In genomic region chr3:89963221-89963763, GRCm38 (mm10) we compare ENCODE assay signal across 8 mouse cellular contexts. TPM values are rescaled to one million over a fixed set of nuclear protein-coding genes. Genes with fewer than 3 reads are reported as not detected.
DNase-seq lines count a peak whose midpoint lies in the region; ATAC-seq and TF ChIP-seq lines count a peak whose summit lies in the region.

Atp8b2 (minus strand) TSS chr3:89963508.

- H3K9me3 ChIP-seq in intestine, postnatal 0 days (ENCODE audit: control insufficient read depth) = no peaks in the 10 kb centered on the region

- peak; percentile 20 for ATAC-seq in granulocyte monocyte progenitor cell, adult 5-6 weeks (replicated peaks; ENCODE audit: poor library complexity, severe bottlenecking)
- ATAC-seq in intestine, postnatal 0 days = peak; percentile 9; the same call in 1 of the 2 replicates

- peaks cover under 1% of the 10 kb centered on the region; the same call in 1 of the 2 replicates for H3K36me3 ChIP-seq in intestine, postnatal 0 days (ENCODE audit: control insufficient read depth, insufficient read depth)
- H3K36me3 ChIP-seq in myocyte (ENCODE audit: control insufficient read depth, insufficient read depth) = peaks cover 3% of the 10 kb centered on the region

- TF ChIP-seq CTCF in cortical plate, adult 2 months (IDR thresholded peaks at IDR 0.05; ENCODE audit: extremely low read depth, insufficient read depth, low read length) = no peak
- TF ChIP-seq CTCF in intestine, postnatal 0 days (IDR thresholded peaks at IDR 0.05; ENCODE audit: low read depth) = no peak

- TF ChIP-seq POLR2A in cortical plate, adult 2 months (IDR thresholded peaks at IDR 0.05; ENCODE audit: extremely low read depth, insufficient read depth, low read length) = peak; percentile 79
- peak; percentile 78 for TF ChIP-seq POLR2A in myocyte (IDR thresholded peaks at IDR 0.05; ENCODE audit: insufficient read length, low read depth)

- H3K4me3 ChIP-seq in cortical plate, adult 2 months (ENCODE audit: insufficient read depth, low read length) = peak within 1 kb of the TSS; percentile 73
- peak within 1 kb of the TSS; percentile 80 for H3K4me3 ChIP-seq in intestine, postnatal 0 days (ENCODE audit: low read depth, low read length)
- H3K4me3 ChIP-seq in myocyte = peak within 1 kb of the TSS; percentile 78

- peaks cover 13% of the 10 kb centered on the region for H3K27me3 ChIP-seq in intestine, postnatal 0 days (replicated peaks; ENCODE audit: control insufficient read depth, insufficient read depth, low read length)
- H3K27me3 ChIP-seq in myocyte (ENCODE audit: control insufficient read depth, insufficient read depth, insufficient read length) = no peaks in the 10 kb centered on the region

- peak within 1 kb of the TSS; percentile 76 for H3ac ChIP-seq in myocyte (ENCODE audit: control insufficient read depth, insufficient read length)

- peak within 1 kb of the TSS; percentile 89 for H3K4me2 ChIP-seq in intestine, postnatal 0 days (replicated peaks; ENCODE audit: low read depth)
- peak within 1 kb of the TSS; percentile 88 for H3K4me2 ChIP-seq in myocyte (ENCODE audit: low read depth)

- WGBS in intestine, postnatal 0 days = 1% methylated on average over 30 of the region's 35 CpGs

- peak within 1 kb of the TSS; percentile 83 for H3K27ac ChIP-seq in cortical plate, adult 2 months (ENCODE audit: insufficient read depth, low read length)
- H3K27ac ChIP-seq in intestine, postnatal 0 days (ENCODE audit: low read depth, low read length) = peak within 1 kb of the TSS; percentile 89

- H3K79me2 ChIP-seq in myocyte (ENCODE audit: control insufficient read depth, insufficient read depth) = peaks cover 34% of the 10 kb centered on the region

- H3K4me1 ChIP-seq in cortical plate, adult 2 months (ENCODE audit: control insufficient read depth, insufficient read depth, low read length) = peaks cover 5% of the 10 kb centered on the region
- H3K4me1 ChIP-seq in intestine, postnatal 0 days (replicated peaks; ENCODE audit: control insufficient read depth, insufficient read depth, low read length) = no peaks in the 10 kb centered on the region; the same call in 1 of the 2 replicates

- DNase-seq in right cerebral cortex, adult 2 months (ENCODE audit: low spot score in 2 of 2) = peak; percentile 49 to 59
- DNase-seq in right cerebral cortex, adult 18-20 months = no peak
- DNase-seq in liver = peak; percentile 58
- peak; percentile 86 for DNase-seq in testis, postnatal 10 days (ENCODE audit: low spot score)

- H3K9ac ChIP-seq in intestine, postnatal 0 days (ENCODE audit: low read depth, low read length) = peak within 1 kb of the TSS; percentile 71

TF ChIP-seq in myocyte, 11 proteins besides CTCF, POLR2A, EP300 and RAD21:
- TF ChIP-seq CEBPB (IDR thresholded peaks at IDR 0.05; ENCODE audit: insufficient read depth, poor library complexity, severe bottlenecking) (no peak), MYOG (IDR thresholded peaks at IDR 0.05; ENCODE audit: control insufficient read depth in 1 of 3, insufficient read depth in 1 of 3, insufficient read length in 2 of 3, low read depth in 2 of 3) (no peak), POLR2AphosphoS2 (IDR thresholded peaks at IDR 0.05; ENCODE audit: insufficient read length, low read depth) (peak; percentile 70), TCF12 (IDR thresholded peaks at IDR 0.05; ENCODE audit: insufficient read depth, poor library complexity, severe bottlenecking) (no peak)

RNA-seq across cellular contexts. Expression of gene Atp8b2, which starts in this region (rescaled TPM):
- polyA plus RNA-seq in cortical plate, adult 2 months (2012; rRNA removed) = 112 and 117 TPM in 2 replicates
- total RNA-seq in granulocyte monocyte progenitor cell, adult 5-6 weeks (2014; fragmentation: Nextera tagmentation) = 12.2 and 35.5 TPM in 2 replicates
- 29.3 and 31.4 TPM in 2 replicates for total RNA-seq in granulocyte monocyte progenitor cell, adult 5-6 weeks (2017)
- polyA plus RNA-seq in intestine, postnatal 0 days (2015; fragmentation: Nextera tagmentation; extraction: Ambion mirVana) = 2.4 TPM in 2 replicates
- polyA plus RNA-seq in myocyte (2012; fragmentation: generic; extraction: Trizol) = 20.9 TPM
